Mouse (Mus musculus): ENCODE data around the gene Crym. TPM values are rescaled to one million over a fixed set of nuclear protein-coding genes. Genes with fewer than 3 reads are reported as not detected.

The Crym gene
- 2.1 and 2.4 TPM in 2 replicates for polyA plus RNA-seq (2015; fragmentation: Nextera tagmentation; extraction: Ambion mirVana)

DNA sequence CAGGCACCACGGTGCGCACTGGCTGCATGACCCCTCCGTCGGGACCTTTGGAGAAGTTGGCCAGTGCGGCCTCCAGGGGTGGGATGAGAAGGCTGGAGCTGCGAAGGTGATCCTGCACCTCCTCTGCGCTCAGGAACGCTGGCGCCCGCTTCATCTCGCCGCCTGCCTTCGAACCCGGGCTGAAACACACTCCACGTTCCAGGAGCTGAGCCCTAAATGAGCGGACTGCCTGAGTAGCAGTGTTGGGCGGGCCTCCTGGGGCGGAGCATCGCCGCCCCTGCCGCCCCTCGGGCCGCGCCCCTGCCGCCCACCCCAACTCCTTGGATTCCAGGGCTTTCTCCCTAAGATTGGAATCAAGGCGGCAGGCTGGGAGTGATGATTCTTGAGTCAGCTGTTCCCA is at the start of gene Crym:
Gene Crym, minus strand, starts transcription at position 341 of the 400 bp plus-strand sequence.
- H3K9ac ChIP-seq (replicated peaks; ENCODE audit: low read depth), result no peak within 1 kb of the TSS

DNA sequence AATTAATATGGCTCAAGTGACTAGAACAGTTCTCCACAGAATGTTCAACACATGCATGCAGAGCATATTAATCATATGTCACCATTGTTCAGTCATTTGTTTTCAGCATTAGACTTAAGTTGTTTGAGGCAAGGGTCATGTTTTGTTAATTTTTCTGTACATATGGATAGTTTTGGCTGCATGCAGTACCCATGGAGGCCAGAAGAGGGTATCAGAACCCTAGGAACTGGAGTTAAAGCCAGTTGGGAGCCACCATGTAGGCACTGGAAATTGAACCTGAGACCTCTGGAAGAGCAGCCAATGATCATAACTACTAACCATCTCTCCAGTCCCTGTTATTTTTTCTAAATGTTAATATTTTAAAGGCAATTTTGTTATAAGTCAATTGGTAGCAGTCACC is 39.2 kb upstream of the Crym start:
- H3K27me3 ChIP-seq (replicated peaks; ENCODE audit: insufficient read depth, low read length), result no peaks in the 10 kb centered on the region
- H3K9me3 ChIP-seq (ENCODE audit: low read length), result no peaks in the 10 kb centered on the region
- H3K4me3 ChIP-seq (ENCODE audit: low read depth, low read length), result no peak overlapping the region
- no peak overlapping the region for H3K9ac ChIP-seq (replicated peaks; ENCODE audit: low read depth)
- H3K27ac ChIP-seq (ENCODE audit: low read length), result no peak overlapping the region
- no peaks in the 10 kb centered on the region for H3K4me1 ChIP-seq (ENCODE audit: insufficient read depth, low read depth, low read length)
- ATAC-seq (no peak), DNase-seq (ENCODE audit: low spot score) (no peak)
- H3K36me3 ChIP-seq (ENCODE audit: insufficient read depth, low read length), result no peaks in the 10 kb centered on the region
- H3K4me2 ChIP-seq (replicated peaks; ENCODE audit: low read depth, low read length), result no peak overlapping the region
- TF ChIP-seq CTCF (IDR thresholded peaks at IDR 0.05), result peak; percentile 60
- TF ChIP-seq EP300 (IDR thresholded peaks at IDR 0.05), result no peak

More for the DNA sequence above, at the start of gene Crym:
- DNase-seq (ENCODE audit: low spot score) (no peak), ATAC-seq (no peak)
- Histone ChIP-seq H3K27me3 (replicated peaks; ENCODE audit: insufficient read depth, low read length) (no peaks in the 10 kb centered on the region), H3K4me3 (ENCODE audit: low read depth, low read length) (peak within 1 kb of the TSS; percentile 10; the same call in 1 of the 2 replicates), H3K4me2 (replicated peaks; ENCODE audit: low read depth, low read length) (peak within 1 kb of the TSS; percentile 25; the same call in 1 of the 2 replicates), H3K27ac (ENCODE audit: low read length) (no peak within 1 kb of the TSS), H3K4me1 (ENCODE audit: insufficient read depth, low read depth, low read length) (peaks cover 6% of the 10 kb centered on the region; the same call in 1 of the 2 replicates), H3K9me3 (ENCODE audit: low read length) (no peaks in the 10 kb centered on the region), H3K36me3 (ENCODE audit: insufficient read depth, low read length) (no peaks in the 10 kb centered on the region)
- no peak for TF ChIP-seq CTCF (IDR thresholded peaks at IDR 0.05)
- TF ChIP-seq EP300 (IDR thresholded peaks at IDR 0.05), result no peak
- WGBS, result 3% methylated on average over 25 of the region's 26 CpGs

DNA sequence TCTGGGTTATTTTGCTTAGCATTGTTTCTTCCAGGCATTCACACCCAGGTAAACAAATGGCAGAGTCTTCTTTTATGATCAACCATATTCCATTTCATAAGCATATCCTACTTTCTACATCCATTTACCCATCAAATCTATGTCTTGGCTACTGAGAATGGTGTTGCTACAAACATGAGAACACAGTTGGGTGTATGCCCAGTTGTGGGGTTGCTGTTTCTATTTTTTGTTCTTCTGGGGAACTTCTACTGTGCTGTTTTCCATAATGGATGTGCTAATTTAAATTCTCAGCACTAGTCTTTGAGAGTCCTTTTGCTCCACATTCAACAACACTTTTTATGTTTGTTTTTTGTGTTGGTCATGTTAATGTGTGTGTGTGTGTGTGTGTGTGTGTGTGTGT is 26.6 kb upstream of the Crym start:
- no peak overlapping the region for H3K9ac ChIP-seq (replicated peaks; ENCODE audit: low read depth)
- no peak overlapping the region for H3K27ac ChIP-seq (ENCODE audit: low read length)
- H3K36me3 ChIP-seq (ENCODE audit: insufficient read depth, low read length), result no peaks in the 10 kb centered on the region
- DNase-seq (ENCODE audit: low spot score) (no peak), ATAC-seq (no peak)
- no peaks in the 10 kb centered on the region for H3K4me1 ChIP-seq (ENCODE audit: insufficient read depth, low read depth, low read length)
- no peak overlapping the region for H3K4me3 ChIP-seq (ENCODE audit: low read depth, low read length)
- TF ChIP-seq EP300 (IDR thresholded peaks at IDR 0.05), result no peak
- TF ChIP-seq CTCF (IDR thresholded peaks at IDR 0.05), result no peak
- no peak overlapping the region for H3K4me2 ChIP-seq (replicated peaks; ENCODE audit: low read depth, low read length)
- no peaks in the 10 kb centered on the region for H3K27me3 ChIP-seq (replicated peaks; ENCODE audit: insufficient read depth, low read length)
- H3K9me3 ChIP-seq (ENCODE audit: low read length), result no peaks in the 10 kb centered on the region

DNA sequence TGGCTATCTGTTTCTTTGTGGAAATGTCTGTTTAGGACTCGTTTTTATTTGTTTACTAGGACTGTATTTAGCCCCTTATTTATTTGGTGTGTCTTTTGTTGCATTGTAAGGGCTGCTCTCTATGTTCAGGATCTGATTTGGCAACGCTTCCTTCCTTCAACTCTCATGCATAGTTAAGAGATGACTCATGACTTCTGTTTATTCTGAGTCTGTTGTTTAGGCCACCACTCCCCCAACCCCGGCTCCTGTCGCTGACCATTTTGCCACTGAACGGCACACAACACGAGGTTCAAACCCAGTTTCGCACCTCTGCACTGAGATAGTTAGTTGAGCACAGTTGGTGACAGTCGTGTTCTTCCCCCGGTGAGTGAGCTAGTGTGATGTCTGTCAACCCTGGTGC is 4.1 kb upstream of the Crym start:
- ATAC-seq (peak; percentile 83), DNase-seq (ENCODE audit: low spot score) (peak; percentile 86)
- Histone ChIP-seq H3K27ac (ENCODE audit: low read length) (peak overlapping the region; percentile 43; the same call in 1 of the 2 replicates), H3K4me1 (ENCODE audit: insufficient read depth, low read depth, low read length) (peaks cover 6% of the 10 kb centered on the region; the same call in 1 of the 2 replicates), H3K27me3 (replicated peaks; ENCODE audit: insufficient read depth, low read length) (no peaks in the 10 kb centered on the region), H3K9me3 (ENCODE audit: low read length) (no peaks in the 10 kb centered on the region), H3K9ac (replicated peaks; ENCODE audit: low read depth) (no peak overlapping the region), H3K36me3 (ENCODE audit: insufficient read depth, low read length) (no peaks in the 10 kb centered on the region), H3K4me3 (ENCODE audit: low read depth, low read length) (no peak overlapping the region), H3K4me2 (replicated peaks; ENCODE audit: low read depth, low read length) (peak overlapping the region; percentile 33; the same call in 1 of the 2 replicates)
- 28% methylated on average over 9 of the region's 9 CpGs for WGBS
- TF ChIP-seq CTCF (IDR thresholded peaks at IDR 0.05) (no peak), EP300 (IDR thresholded peaks at IDR 0.05) (peak; percentile 83)

DNA sequence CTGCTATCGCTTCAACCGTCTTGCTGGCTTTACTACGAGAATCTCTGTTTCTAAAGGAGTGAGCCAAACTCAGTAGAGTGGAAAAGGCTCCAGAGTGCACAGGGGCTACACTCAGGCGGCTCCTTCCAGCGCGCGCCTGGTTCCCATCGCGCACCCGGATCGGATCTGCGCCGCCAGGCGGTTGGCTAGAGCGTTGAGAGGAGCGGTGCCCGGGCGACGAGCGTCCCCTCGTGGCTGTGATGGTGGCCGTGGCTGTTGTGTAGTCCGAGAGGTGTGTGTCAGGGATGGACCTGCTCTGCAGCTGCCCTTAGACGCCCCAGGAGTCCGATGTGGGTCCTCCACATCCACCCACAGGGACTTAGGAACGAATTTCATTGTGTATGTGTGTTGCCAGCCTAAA is 1.9 kb upstream of the Crym start, which contains the start of gene Abca14:
Gene Abca14, plus strand, starts transcription at position 173 of the 400 bp plus-strand sequence.
- H3K4me2 ChIP-seq (replicated peaks; ENCODE audit: low read depth, low read length), result no peak within 1 kb of the TSS
- DNase-seq (ENCODE audit: low spot score) (peak; percentile 83), ATAC-seq (peak; percentile 81)
- H3K4me3 ChIP-seq (ENCODE audit: low read depth, low read length), result no peak within 1 kb of the TSS
- H3K9ac ChIP-seq (replicated peaks; ENCODE audit: low read depth), result no peak within 1 kb of the TSS
- no peak within 1 kb of the TSS for H3K27ac ChIP-seq (ENCODE audit: low read length)
- TF ChIP-seq EP300 (IDR thresholded peaks at IDR 0.05) (no peak), CTCF (IDR thresholded peaks at IDR 0.05) (peak; percentile 100)
- H3K4me1 ChIP-seq (ENCODE audit: insufficient read depth, low read depth, low read length), result peaks cover 6% of the 10 kb centered on the region; the same call in 1 of the 2 replicates
- H3K27me3 ChIP-seq (replicated peaks; ENCODE audit: insufficient read depth, low read length), result no peaks in the 10 kb centered on the region
- H3K9me3 ChIP-seq (ENCODE audit: low read length), result no peaks in the 10 kb centered on the region
- H3K36me3 ChIP-seq (ENCODE audit: insufficient read depth, low read length), result no peaks in the 10 kb centered on the region
- 6% methylated on average over 26 of the region's 26 CpGs for WGBS

DNA sequence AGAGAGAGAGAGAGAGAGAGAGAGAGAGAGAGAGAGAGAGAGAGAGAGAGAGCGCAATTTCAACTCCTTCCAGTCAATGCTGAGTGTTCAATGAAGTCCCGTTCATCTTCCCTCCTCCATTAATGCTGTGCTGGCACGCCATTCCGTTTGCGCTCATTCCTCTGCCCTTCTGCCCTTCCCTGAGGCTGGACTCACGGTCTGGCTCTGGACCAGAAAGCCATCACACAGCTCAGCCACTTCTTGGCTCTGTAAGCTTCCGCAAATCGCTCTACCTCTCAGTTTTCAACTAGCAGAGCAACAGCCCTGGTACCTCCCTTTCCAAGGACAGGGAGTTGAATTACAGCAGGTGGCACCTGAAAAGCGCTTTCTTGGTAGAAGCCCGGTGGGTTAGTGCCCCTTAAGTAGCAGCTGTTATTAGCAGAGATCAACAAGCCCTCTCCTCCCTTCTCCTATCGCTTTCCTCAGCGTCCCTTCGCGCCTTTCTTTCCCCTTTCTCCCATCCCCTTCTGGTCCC is 623 bp downstream of the Crym start:
- H3K4me1 ChIP-seq (ENCODE audit: insufficient read depth, low read depth, low read length), result peaks cover 6% of the 10 kb centered on the region; the same call in 1 of the 2 replicates
- TF ChIP-seq EP300 (IDR thresholded peaks at IDR 0.05) (no peak), CTCF (IDR thresholded peaks at IDR 0.05) (no peak)
- H3K27me3 ChIP-seq (replicated peaks; ENCODE audit: insufficient read depth, low read length), result no peaks in the 10 kb centered on the region
- H3K36me3 ChIP-seq (ENCODE audit: insufficient read depth, low read length), result no peaks in the 10 kb centered on the region
- WGBS, result 2% methylated on average over 14 of the region's 14 CpGs
- no peak overlapping the region for H3K27ac ChIP-seq (ENCODE audit: low read length)
- ATAC-seq (no peak), DNase-seq (ENCODE audit: low spot score) (peak; percentile 48)
- H3K9ac ChIP-seq (replicated peaks; ENCODE audit: low read depth), result no peak overlapping the region
- H3K4me2 ChIP-seq (replicated peaks; ENCODE audit: low read depth, low read length), result peak overlapping the region; percentile 25; the same call in 1 of the 2 replicates
- H3K9me3 ChIP-seq (ENCODE audit: low read length), result no peaks in the 10 kb centered on the region
- peak overlapping the region; percentile 10; the same call in 1 of the 2 replicates for H3K4me3 ChIP-seq (ENCODE audit: low read depth, low read length)
